Mouse (Mus musculus) layer of hippocampus, postnatal 14 days (tissue): ENCODE measurements at regions not wholly inside any gene's neighbourhood (a gene's known extent, or its start where the extent isn't known, plus 50 kb on each side); places are given as distances from the start of the nearest gene placed in this dataset.

Experiments
- DNase-seq, 2 experiments: peaks; one replicate each; pipeline ENCODE4 v3.0.0; 2021 to 2022; ENCODE audit warnings: low spot score in 2 of 2, mixed read lengths in 1 of 2

DNA sequence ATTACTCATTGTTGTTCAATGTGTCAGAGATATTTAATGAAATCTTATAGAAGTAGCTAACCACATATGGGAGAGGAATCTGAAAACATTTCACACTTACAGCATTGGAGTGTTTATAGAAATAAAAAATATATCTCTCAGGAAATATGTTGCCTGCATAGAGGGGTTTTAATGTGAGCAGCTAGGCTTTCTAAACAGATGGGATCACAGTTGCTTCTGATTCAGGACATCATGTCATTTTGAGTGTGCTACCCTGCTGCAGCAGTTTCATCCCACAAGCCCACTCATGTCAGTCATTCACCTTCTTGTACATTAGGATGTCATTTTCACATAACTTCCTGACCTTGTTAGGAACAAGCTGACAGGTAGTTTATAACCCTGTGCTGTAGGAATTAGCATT lies 1973.4 kb downstream of the Olfm4 start:
- peak; percentile 6 to 80 for DNase-seq

DNA sequence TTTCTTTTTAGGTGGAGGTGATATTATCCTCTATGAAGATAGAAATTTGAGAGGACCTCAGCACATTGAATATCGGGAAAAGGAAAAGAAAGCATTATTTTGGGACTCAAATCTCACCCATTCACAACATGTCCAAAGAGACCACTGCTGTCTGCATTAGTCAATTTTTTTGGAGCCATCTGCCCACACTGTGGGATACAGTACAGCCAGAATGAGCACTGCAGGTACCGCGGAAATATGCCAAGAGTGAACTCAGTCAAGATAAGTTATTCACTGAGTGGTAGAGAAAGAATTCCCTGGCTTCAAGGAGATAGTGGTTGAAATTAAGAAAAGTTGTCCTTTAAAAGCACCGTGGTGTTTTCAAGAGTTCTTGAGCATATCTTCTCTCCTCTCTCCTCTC lies 2003.9 kb downstream of the Olfm4 start:
- no peak for DNase-seq

DNA sequence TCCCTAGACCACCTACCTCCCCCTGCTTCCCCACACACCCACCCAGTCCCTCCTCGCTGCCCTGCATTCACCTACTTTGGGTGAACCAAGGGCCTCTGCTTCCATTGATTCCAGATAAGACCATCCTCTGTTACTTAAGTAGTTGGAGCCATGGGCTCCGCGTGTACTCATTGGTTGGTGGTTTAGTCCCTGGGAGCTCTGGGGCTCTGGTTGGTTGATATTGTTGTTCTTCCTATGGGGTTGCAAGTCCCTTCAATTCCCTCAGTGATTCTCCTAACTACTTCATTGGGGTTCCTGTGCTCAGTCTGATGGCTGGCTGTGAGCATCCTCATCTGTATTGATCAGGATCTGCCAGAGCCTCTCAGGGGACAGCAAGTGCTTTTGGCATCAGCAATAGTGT lies 2004.5 kb downstream of the Olfm4 start:
- DNase-seq, result no peak

DNA sequence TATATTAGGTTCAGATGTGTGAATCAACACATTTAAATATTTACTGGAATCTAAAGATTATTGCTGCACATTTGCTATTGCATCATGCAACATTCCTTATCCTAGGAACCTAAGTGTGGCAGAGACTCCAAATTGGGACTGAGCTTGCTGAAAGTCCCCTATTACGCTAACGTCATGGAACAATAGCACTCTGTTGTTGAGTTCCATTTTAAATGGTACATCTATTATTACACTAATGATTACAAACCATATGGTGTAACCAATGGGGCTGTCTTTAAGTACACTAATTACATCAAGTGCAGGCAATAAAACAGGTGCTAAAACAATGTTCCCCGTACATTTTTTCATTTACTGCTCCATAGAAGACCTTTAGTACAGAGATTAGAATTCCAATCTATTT lies 2018.9 kb downstream of the Olfm4 start:
- no peak for DNase-seq

DNA sequence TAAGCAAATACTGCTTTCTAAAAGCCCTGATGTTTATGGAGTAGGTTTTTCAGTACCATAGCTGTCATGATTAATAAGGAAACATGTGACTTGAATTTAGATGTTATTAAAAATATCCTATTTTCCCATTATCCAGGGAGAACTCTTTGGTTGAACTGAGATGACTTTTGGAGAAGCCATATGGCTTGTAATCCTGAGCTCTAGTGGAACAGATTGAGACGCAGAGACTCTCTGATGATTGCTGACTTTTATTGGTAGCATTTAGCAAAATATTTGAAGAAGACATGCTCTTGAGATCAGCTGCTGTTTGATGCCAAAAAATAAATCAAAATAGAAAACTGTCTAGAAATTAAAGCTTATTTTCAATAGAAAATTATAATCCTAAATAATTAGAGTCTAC lies 2030.8 kb downstream of the Olfm4 start:
- peak in 1 of 2 experiments; percentile 73 for DNase-seq
